Mouse (Mus musculus): Measurements from ENCODE around the gene Slc25a21.

DNA sequence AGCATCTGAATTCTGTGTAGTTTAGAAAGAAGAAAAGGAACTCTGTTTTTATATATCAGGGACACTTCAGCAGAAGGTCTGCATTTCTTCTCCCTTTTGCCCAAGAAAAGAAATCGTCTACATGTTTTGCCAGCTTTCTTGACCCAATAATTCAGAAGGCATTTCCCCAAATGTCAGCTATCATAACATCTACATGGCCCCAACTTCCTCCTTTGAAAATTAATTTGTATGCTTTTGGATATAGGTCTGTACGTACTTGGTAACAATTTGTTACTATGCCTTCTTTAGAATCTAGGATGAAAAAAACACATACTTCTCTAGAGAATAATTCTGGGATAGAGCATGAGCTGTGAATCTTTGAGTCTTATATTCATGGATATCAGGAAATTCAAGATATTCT lies 34.0 kb downstream of the Slc25a21 start:
- no peak for TF ChIP-seq CTCF (IDR thresholded peaks at IDR 0.05; ENCODE audit: extremely low read depth, insufficient read depth, insufficient read length, insufficient replicate concordance)
- no peak for TF ChIP-seq POLR2A (IDR thresholded peaks at IDR 0.05; ENCODE audit: low read depth, low read length)

All from spleen, adult 2 months (tissue).